Mouse (Mus musculus) cerebellum, postnatal 25 days (tissue): ENCODE measurements around the gene Arcn1.
"Not testable (repeated sequence)": the region's sequence is repeated elsewhere in the genome, so short reads cannot be mapped to it uniquely, and the experiment has no call there.

Experiments
- DNase-seq, 2 experiments: peaks; one replicate each; pipeline ENCODE4 v3.0.0; 2021; ENCODE audit warnings: mixed read lengths in 2 of 2

Gene Arcn1

GRCm38 (mm10) chr9:44767101-44768028, at the start of gene Arcn1, which contains the start of gene Ift46:
Arcn1 (minus strand) TSS chr9:44767845.
Ift46 (plus strand) TSS chr9:44767908.
- peak; percentile 91 for DNase-seq

DNA sequence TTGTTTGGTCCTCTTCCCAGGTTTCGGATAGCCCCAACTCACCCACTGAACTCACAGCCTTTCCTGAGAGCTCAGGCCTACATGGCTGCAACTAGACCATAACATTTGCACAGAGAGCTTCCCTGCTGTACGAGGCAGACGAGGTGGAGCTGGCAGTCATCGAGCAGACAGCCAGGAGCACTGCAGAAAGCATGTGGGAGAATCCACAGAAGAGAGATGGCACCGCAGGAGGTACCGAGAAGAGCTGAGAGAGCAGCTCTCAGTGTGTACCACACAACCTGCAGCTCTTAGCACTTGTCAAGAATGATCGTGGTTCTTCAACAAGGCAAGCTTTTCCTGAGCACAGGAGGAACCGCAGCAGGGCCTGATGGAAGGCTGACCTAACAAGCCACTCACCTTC, 46.5 kb upstream of the Arcn1 start:
- no peak for DNase-seq

- no peak for DNase-seq
These were observed 42.7 kb upstream of the Arcn1 start for GRCm38 (mm10) chr9:44810316-44810715.

GRCm38 (mm10) chr9:44807778-44808177, 40.1 kb upstream of the Arcn1 start:
- DNase-seq, result no peak

DNA sequence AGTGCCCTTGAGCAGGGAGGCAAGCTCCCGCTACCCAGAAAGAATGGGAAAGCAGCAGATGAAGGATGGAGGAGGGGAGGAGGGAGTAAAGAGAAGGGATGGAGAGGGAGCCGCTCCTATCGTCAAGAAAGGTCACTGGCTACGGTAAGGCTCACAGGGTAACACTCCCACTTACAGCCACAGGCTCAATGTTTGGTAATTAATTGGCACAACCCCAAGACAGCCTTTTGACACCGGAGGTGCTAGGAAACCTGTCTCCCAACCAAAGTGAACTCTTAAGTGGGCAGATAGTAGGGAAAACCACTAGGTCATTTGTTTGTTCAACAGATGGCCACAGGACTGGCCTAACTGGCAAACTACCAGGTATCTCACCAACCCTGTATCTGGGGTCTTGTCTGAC, 39.5 kb upstream of the Arcn1 start:
- DNase-seq, result no peak

DNA sequence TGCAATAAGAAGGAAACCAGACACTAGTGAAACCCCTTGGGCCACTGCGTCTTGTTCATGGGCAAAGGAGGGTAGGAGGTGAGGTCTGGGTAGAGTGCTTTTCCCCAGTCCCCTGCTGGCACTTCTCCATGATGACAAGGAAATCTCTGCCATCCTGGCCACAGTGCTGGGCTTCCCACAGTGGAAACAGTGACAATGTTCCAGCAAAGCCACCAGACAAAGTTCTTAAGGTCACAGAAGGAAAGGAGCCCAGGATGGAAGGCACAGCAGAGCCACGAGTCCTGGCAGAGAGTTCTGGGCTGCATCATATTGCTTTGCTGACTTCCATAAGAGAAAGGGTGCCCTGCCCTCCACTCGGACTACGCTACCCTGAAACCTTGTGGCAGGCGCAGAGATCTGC, 37.9 kb upstream of the Arcn1 start:
- no peak for DNase-seq

DNA sequence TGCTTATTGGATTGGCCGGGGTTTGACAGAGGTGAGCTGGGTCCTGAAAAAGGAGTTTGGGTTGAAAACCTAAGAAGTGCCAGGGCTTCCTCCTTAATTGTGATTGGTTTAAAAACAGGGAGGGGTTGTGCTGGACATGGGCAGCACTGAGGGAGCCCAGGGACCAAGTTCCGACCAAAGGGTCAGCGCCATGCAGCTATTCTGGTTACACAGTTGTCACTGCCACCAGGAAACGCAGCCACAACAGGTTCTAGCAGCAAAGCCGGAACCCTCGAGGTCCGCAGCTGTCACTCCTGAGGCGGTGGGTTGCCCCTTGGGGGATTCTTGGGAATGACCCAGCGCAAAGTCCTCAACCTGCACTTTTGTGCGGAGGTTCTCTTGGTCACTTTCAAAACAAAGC, 37.0 kb upstream of the Arcn1 start:
- no peak for DNase-seq

DNA sequence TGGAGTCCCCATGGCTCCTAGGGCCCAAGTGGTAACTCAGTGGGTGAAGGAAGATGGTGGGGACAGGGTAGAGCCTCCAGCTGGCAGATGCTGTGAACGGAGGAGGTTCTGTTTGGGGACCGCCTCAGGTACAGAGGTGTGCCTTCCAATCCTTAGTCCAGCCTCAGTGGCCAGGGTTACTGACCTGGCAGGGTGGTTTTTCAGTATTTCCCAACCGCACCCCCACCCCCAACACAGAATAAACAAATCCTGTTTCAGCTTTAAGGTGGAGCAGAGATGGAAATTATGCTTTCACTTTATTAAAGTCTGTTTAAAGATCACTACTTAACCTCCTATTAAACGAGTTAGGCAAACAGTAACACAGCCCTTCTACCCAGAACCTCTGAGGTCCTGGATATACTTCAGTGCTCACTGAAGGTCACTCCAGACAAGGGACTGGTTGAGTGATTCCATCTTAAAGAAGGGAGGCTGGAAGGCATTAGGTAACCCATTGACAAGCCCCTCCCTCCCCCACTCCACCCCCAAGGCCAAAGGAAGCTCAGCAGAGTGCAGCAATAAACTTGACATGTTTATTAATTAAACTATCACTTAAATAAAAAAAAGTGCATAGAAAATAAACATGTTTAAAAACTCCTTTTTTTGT, 35.3 kb upstream of the Arcn1 start, which contains the start of gene Ttc36:
Gene Ttc36 (minus strand): TSS at position 265 of the 643 bp plus-strand sequence.
- no peak for DNase-seq

DNA sequence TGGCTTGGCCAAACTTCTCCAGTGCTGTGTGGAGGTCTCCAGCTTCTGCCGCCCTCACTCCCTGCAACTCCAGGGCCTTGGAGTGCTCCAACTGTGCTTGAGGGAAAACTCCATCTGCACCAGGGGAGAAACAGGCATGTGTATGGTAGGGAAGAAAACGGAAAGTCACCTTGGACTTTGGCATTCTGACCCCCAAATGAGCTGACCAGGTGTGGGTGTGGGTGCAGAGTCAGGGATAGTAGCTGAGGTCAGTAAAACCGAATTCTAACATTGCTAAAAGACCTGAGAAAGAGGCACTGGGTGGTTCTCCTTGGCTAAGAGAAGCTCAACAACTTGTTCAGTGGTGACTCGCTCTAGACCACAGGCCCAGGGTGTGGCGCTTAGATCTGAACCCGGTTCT, 34.0 kb upstream of the Arcn1 start:
- DNase-seq, result no peak

- DNase-seq, result no peak
These were observed 32.3 kb upstream of the Arcn1 start for GRCm38 (mm10) chr9:44799958-44800324.

GRCm38 (mm10) chr9:44799102-44799957, 31.7 kb upstream of the Arcn1 start, which contains the start of gene Tmem25:
Tmem25 (minus strand) TSS chr9:44799307.
- peak; percentile 95 to 97 for DNase-seq

GRCm38 (mm10) chr9:44798298-44798697, 30.7 kb upstream of the Arcn1 start:
- DNase-seq, result peak; percentile 52 to 53

DNA sequence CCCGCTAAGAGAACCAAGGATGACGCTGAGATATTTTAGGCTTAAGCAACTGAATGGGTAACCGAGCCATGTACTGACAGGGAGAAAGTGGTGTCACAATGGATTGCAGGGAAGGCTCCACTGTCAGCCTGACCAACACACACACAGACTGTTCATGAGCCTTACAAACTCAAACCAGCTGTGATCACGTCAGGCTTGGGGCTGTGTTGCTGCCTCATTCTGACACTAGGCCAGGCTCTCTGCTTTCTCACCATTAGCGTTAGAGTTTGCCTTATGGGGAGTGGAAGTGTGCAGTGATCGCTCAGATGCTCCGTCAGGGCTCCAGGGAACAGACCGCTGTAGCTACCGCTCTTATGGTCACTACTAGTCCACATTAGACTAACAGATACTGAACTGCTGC, 25.2 kb upstream of the Arcn1 start:
- DNase-seq, result no peak

- DNase-seq, result peak; percentile 93 to 96
These were observed 5.4 kb upstream of the Arcn1 start for GRCm38 (mm10) chr9:44772750-44773651.

DNA sequence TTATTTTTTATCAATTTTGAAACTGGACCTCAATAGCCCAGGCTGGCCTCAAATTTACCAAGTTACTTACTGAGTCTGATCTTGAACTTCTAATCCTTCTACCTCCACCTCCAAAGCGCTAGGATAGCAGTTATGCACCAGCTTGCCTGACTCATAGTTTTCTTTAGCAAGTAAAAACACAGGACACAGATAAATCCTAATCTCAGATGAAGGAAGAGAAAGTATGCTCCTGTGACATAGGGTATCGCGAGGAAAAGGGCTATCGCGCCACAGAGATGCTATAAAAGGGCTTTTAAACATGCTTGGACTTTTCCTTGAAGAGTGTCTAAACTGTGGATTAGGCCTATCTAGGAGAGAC, 4.7 kb upstream of the Arcn1 start:
- no peak for DNase-seq

DNA sequence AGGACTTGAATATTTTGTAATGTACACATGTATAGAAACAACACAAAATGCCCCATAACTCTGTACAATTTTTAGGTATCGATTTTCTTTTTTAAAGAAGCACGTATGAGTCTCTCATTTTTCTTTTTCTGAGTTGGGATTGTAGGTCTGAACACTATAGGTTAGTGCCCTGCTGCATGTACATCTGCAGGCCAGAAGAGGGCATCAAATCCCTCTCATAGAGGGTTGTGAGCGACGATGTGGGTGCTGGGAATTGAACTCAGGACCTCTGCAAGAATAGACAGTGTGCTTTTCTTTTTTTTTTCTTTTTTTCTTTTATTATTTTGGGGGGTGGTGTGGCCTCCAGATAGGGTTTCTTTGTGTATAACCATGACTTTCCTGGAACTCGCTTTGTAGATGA, 3.7 kb upstream of the Arcn1 start:
- DNase-seq, result no peak

- DNase-seq, result not testable (repeated sequence)
These were observed 367 bp upstream of the Arcn1 start for GRCm38 (mm10) chr9:44768029-44768394.

DNA sequence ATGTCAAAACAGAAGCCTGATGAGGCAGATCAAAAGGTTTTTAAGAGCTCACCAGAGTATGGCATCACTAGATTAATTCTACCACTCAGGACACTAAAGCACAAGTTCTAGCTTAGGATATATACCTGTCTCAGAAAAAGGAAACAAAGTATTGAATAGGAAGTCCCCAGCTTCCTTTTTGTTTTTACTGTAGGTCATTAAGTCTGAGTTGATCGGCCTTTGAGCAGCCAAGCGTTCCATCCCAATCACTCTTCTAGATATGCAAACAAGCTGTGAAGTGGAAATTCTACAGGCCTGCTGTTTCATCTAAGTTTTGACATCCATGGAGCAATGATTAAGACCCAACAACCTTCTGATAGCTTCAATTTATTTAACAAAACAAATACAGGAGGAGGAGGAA, 6.8 kb downstream of the Arcn1 start:
- DNase-seq, result no peak

GRCm38 (mm10) chr9:44748473-44748872, 19.2 kb downstream of the Arcn1 start:
- DNase-seq, result no peak

- no peak for DNase-seq
These were observed 20.3 kb downstream of the Arcn1 start for GRCm38 (mm10) chr9:44747341-44747740.

DNA sequence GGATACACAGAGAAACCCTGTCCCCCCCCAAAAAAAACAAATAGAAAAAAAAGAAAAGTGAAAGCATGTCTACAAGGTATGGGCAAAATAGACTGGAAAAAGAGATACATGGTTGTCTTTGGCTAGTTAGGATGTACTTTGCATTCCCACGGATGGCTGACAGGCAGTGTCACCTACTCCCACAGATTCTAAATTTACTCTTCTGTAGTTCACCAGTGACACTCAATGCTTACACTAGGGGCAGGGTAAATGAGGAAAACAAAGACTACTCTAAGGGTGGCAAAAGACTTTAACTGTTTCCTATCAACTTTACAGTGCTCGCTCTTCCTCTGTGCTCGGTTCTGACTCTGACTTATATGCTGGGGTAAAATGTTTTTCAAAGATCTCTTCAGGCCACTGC, 21.0 kb downstream of the Arcn1 start:
- no peak for DNase-seq

DNA sequence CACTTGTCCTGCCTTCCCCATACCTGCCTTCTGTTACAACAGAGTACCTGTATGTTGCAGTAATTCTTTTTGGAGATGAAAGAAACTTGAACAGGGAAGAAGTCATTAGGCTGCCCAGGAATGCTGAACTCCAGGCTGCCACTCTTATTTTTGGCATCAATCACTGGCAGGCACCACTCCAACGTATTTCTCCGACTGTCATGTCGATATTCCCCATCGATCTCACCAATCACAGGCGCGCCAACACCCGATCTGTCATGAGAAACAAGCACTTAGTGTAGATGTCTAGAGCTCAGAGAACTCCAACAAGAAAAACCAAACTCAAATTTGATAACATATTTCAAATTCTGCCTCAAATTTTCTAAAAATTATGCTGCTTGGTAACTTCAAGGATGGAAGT, 22.3 kb downstream of the Arcn1 start:
- no peak for DNase-seq
